Mouse (Mus musculus): Measurements from ENCODE around the gene Lrrc10. TPM values are rescaled to one million over a fixed set of nuclear protein-coding genes. Genes with fewer than 3 reads are reported as not detected.

Gene Lrrc10
- polyA plus RNA-seq, 1 experiment: 0.19 TPM

- TF ChIP-seq CTCF (IDR thresholded peaks at IDR 0.05; ENCODE audit: extremely low read depth, insufficient read depth, low read length) (0 out of 2 replicates have a peak, but pooled peaks have one; percentile 4), POLR2A (IDR thresholded peaks at IDR 0.05; ENCODE audit: extremely low read depth, insufficient read depth, low read length) (no peak)
- Histone ChIP-seq H3K4me3 (ENCODE audit: insufficient read depth, low read length) (no peak overlapping the region), H3K27ac (ENCODE audit: insufficient read depth, low read length) (no peak overlapping the region), H3K4me1 (ENCODE audit: control insufficient read depth, insufficient read depth, low read length) (no peaks in the 10 kb centered on the region)
Observed at GRCm38 (mm10) chr10:117069109-117069508, 24.0 kb downstream of the Lrrc10 start.

GRCm38 (mm10) chr10:117072191-117072888 is 27.2 kb downstream of the Lrrc10 start:
- TF ChIP-seq POLR2A (IDR thresholded peaks at IDR 0.05; ENCODE audit: extremely low read depth, insufficient read depth, low read length) (no peak), CTCF (IDR thresholded peaks at IDR 0.05; ENCODE audit: extremely low read depth, insufficient read depth, low read length) (no peak)
- no peaks in the 10 kb centered on the region for H3K4me1 ChIP-seq (ENCODE audit: control insufficient read depth, insufficient read depth, low read length)

GRCm38 (mm10) chr10:117073176-117073575 is 28.0 kb downstream of the Lrrc10 start:
- TF ChIP-seq POLR2A (IDR thresholded peaks at IDR 0.05; ENCODE audit: extremely low read depth, insufficient read depth, low read length) (no peak), CTCF (IDR thresholded peaks at IDR 0.05; ENCODE audit: extremely low read depth, insufficient read depth, low read length) (no peak)
- Histone ChIP-seq H3K4me3 (ENCODE audit: insufficient read depth, low read length) (no peak overlapping the region), H3K27ac (ENCODE audit: insufficient read depth, low read length) (no peak overlapping the region), H3K4me1 (ENCODE audit: control insufficient read depth, insufficient read depth, low read length) (no peaks in the 10 kb centered on the region)

More at GRCm38 (mm10) chr10:117072191-117072888, 27.2 kb downstream of the Lrrc10 start:
- H3K27ac ChIP-seq (ENCODE audit: insufficient read depth, low read length): no peak overlapping the region
- no peak overlapping the region for H3K4me3 ChIP-seq (ENCODE audit: insufficient read depth, low read length)

- no peaks in the 10 kb centered on the region for H3K4me1 ChIP-seq (ENCODE audit: control insufficient read depth, insufficient read depth, low read length)
- no peak overlapping the region for H3K4me3 ChIP-seq (ENCODE audit: insufficient read depth, low read length)
- TF ChIP-seq CTCF (IDR thresholded peaks at IDR 0.05; ENCODE audit: extremely low read depth, insufficient read depth, low read length) (peak; percentile 25; the same call in 1 of the 2 replicates), POLR2A (IDR thresholded peaks at IDR 0.05; ENCODE audit: extremely low read depth, insufficient read depth, low read length) (no peak)
- no peak overlapping the region for H3K27ac ChIP-seq (ENCODE audit: insufficient read depth, low read length)
Observed at GRCm38 (mm10) chr10:117078284-117078683, 33.1 kb downstream of the Lrrc10 start.

- Histone ChIP-seq H3K27ac (ENCODE audit: insufficient read depth, low read length) (no peak overlapping the region), H3K4me1 (ENCODE audit: control insufficient read depth, insufficient read depth, low read length) (no peaks in the 10 kb centered on the region), H3K4me3 (ENCODE audit: insufficient read depth, low read length) (no peak overlapping the region)
- TF ChIP-seq CTCF (IDR thresholded peaks at IDR 0.05; ENCODE audit: extremely low read depth, insufficient read depth, low read length) (no peak), POLR2A (IDR thresholded peaks at IDR 0.05; ENCODE audit: extremely low read depth, insufficient read depth, low read length) (no peak)
Observed at GRCm38 (mm10) chr10:117081326-117081725, 36.2 kb downstream of the Lrrc10 start.

GRCm38 (mm10) chr10:117081914-117082359 is 36.8 kb downstream of the Lrrc10 start:
- Histone ChIP-seq H3K27ac (ENCODE audit: insufficient read depth, low read length) (no peak overlapping the region), H3K4me1 (ENCODE audit: control insufficient read depth, insufficient read depth, low read length) (no peaks in the 10 kb centered on the region), H3K4me3 (ENCODE audit: insufficient read depth, low read length) (no peak overlapping the region)
- TF ChIP-seq POLR2A (IDR thresholded peaks at IDR 0.05; ENCODE audit: extremely low read depth, insufficient read depth, low read length): no peak
- TF ChIP-seq CTCF (IDR thresholded peaks at IDR 0.05; ENCODE audit: extremely low read depth, insufficient read depth, low read length): no peak

GRCm38 (mm10) chr10:117089628-117090027 is 44.5 kb downstream of the Lrrc10 start:
- Histone ChIP-seq H3K27ac (ENCODE audit: insufficient read depth, low read length) (no peak overlapping the region), H3K4me3 (ENCODE audit: insufficient read depth, low read length) (no peak overlapping the region), H3K4me1 (ENCODE audit: control insufficient read depth, insufficient read depth, low read length) (peaks cover 4% of the 10 kb centered on the region; the same call in 1 of the 2 replicates)
- TF ChIP-seq POLR2A (IDR thresholded peaks at IDR 0.05; ENCODE audit: extremely low read depth, insufficient read depth, low read length) (no peak), CTCF (IDR thresholded peaks at IDR 0.05; ENCODE audit: extremely low read depth, insufficient read depth, low read length) (no peak)

GRCm38 (mm10) chr10:117094504-117095329 is 49.6 kb downstream of the Lrrc10 start:
- Histone ChIP-seq H3K4me3 (ENCODE audit: insufficient read depth, low read length) (no peak overlapping the region), H3K4me1 (ENCODE audit: control insufficient read depth, insufficient read depth, low read length) (peaks cover 7% of the 10 kb centered on the region), H3K27ac (ENCODE audit: insufficient read depth, low read length) (no peak overlapping the region)
- no peak for TF ChIP-seq CTCF (IDR thresholded peaks at IDR 0.05; ENCODE audit: extremely low read depth, insufficient read depth, low read length)
- no peak for TF ChIP-seq POLR2A (IDR thresholded peaks at IDR 0.05; ENCODE audit: extremely low read depth, insufficient read depth, low read length)

- peaks cover 7% of the 10 kb centered on the region for H3K4me1 ChIP-seq (ENCODE audit: control insufficient read depth, insufficient read depth, low read length)
- no peak overlapping the region for H3K27ac ChIP-seq (ENCODE audit: insufficient read depth, low read length)
- no peak overlapping the region for H3K4me3 ChIP-seq (ENCODE audit: insufficient read depth, low read length)
- TF ChIP-seq CTCF (IDR thresholded peaks at IDR 0.05; ENCODE audit: extremely low read depth, insufficient read depth, low read length) (no peak), POLR2A (IDR thresholded peaks at IDR 0.05; ENCODE audit: extremely low read depth, insufficient read depth, low read length) (no peak)
Observed at GRCm38 (mm10) chr10:117096096-117096495, 51.0 kb downstream of the Lrrc10 start.

Other genes with a start within 250 kb of the Lrrc10 start
- gene Myrfl, start 148.4 kb upstream of the Lrrc10 start, polyA plus RNA-seq (2012; rRNA removed): 0.10 and 0.11 TPM in 2 replicates
- 36.1 and 38.7 TPM in 2 replicates for gene Rab3ip, start 94.6 kb upstream of the Lrrc10 start, polyA plus RNA-seq (2012; rRNA removed)
- gene Gm10271, start 72.7 kb upstream of the Lrrc10 start, polyA plus RNA-seq (2012; rRNA removed): not detected in 2 replicates
- gene Best3, start 59.0 kb upstream of the Lrrc10 start, polyA plus RNA-seq (2012; rRNA removed): 0.04 and 0.34 TPM in 2 replicates
- gene Cct2, start 18.5 kb downstream of the Lrrc10 start, polyA plus RNA-seq (2012; rRNA removed): 137 and 138 TPM in 2 replicates
- gene Frs2, start 103.2 kb downstream of the Lrrc10 start, polyA plus RNA-seq (2012; rRNA removed): 34.9 and 35.9 TPM in 2 replicates
- 47.4 and 51.0 TPM in 2 replicates for gene Yeats4, start 179.2 kb downstream of the Lrrc10 start, polyA plus RNA-seq (2012; rRNA removed)
- gene 9530003J23Rik, start 193.4 kb downstream of the Lrrc10 start, polyA plus RNA-seq (2012; rRNA removed): not detected in 2 replicates
- gene Lyz2, start 237.0 kb downstream of the Lrrc10 start, polyA plus RNA-seq (2012; rRNA removed): 14.5 and 15.3 TPM in 2 replicates
- gene Lyz1, start 247.5 kb downstream of the Lrrc10 start, polyA plus RNA-seq (2012; rRNA removed): 0.25 and 0.29 TPM in 2 replicates